Mouse (Mus musculus) urinary bladder, postnatal 4 days (tissue): ENCODE results near the gene Mpeg1.

Experiments used
- DNase-seq, 2 experiments: peaks; one replicate each; pipeline ENCODE4 v3.0.0; 2021 to 2022; ENCODE audit warnings: low spot score in 2 of 2

Mpeg1 gene

GRCm38 (mm10) chr19:12460282-12461249, at the start of gene Mpeg1:
Gene Mpeg1, plus strand, starts transcription at chr19:12460779.
- DNase-seq = no peak

GRCm38 (mm10) chr19:12413737-12414136, 46.8 kb upstream of the Mpeg1 start:
- DNase-seq = no peak

GRCm38 (mm10) chr19:12417361-12417760, 43.2 kb upstream of the Mpeg1 start, which contains the start of gene Olfr1441:
Gene Olfr1441, plus strand, starts transcription at chr19:12417433.
- DNase-seq = no peak

DNA sequence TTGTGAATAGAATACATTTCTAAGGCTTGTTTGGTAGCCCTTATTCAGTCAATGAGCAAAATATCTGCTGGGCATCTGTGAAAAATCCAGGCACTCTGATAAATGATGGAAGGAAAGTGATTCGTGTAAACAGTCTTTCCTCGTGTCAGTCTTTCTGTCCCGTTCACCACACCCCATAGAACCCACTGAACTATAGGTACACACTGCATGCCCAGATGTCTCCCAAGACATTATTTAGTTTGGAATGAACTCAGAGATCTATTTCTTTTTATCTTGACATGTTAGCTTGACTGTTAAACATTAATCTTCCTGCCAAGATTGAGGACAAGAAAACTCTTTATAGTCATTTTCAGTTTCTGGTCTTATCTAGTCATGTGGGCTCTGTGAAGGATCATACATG, 42.3 kb upstream of the Mpeg1 start:
- no peak for DNase-seq

DNA sequence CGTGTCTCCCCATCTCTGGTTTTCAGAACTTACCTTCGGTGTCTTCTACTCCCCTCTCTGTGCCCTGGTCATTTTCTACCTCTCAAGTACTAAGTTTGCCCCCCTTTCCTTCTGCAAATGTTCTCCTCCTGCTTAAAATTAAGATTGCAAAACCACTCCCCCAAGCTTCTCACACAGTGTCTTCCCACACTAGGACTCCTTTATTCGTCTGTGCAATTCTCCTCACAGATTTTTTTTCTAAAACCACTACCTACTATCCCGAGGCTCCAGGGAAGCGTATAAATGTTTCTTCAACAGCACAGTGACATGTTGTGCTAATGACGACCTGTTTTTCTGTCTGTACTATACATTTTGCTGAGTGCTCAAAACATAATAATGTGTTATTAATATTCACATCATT, 40.0 kb upstream of the Mpeg1 start:
- no peak for DNase-seq

- DNase-seq = no peak
Measured at GRCm38 (mm10) chr19:12421680-12422079, 38.9 kb upstream of the Mpeg1 start.

DNA sequence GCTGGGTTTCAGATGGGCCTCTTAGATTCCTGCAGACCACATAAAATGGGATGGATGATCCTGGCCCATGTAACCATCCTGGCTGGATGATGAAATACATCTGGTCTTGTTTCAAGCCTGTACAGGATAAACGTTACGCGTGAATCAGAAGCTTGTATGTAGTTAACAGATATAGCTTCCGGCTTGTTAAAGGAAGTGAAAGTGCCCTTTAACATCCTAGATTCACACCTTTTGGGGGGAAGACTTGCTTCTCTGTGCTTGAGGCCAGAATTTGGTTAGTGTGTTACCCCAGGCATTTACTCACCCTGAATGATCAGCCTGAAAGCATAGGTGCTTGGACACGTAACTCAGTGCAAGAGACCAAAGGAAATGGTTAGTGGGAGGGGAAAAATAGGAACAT, 33.5 kb upstream of the Mpeg1 start:
- no peak for DNase-seq

DNA sequence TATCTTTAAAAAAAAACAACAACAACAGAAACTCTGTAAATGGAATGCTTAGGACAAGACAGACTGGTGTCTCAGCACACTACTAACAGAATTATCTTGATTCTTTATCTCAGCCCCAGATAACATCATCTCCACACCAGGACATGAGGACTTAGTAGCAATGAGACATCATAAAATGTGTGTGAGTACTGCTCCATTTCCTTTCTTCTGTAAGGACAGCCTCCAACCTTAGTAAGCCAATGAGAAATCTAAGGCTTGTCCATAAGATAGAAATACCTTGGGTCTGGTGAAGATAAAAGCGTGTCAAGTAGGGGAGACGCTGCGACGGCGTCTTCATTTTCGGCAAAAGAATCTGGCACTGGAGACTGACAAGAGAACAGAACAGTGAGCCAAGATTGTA, 33.0 kb upstream of the Mpeg1 start, which contains the start of gene Pfpl:
Gene Pfpl, plus strand, starts transcription at position 301 of the 400 bp plus-strand sequence.
- DNase-seq = no peak

DNA sequence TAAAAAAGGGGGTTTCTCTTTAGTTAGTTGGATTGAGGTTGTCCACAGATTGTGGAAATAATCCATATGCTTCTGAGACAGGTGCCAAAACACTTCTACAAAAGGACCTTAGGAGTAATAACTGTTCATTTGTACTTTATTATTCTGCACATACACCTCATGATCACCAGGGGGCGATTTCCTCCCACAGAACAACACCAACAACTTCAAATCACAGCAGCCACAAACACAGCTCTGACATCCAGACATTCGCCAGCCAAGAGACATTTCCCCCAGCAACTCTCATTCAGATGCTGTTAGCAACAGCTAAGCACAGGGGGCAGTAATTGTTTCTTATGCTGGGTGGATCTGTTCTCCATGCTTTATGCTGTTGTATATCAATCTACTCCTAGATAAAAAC, 27.5 kb upstream of the Mpeg1 start:
- DNase-seq = peak in 1 of 2 experiments; percentile 28

- no peak for DNase-seq
Measured at GRCm38 (mm10) chr19:12435011-12435416, 25.6 kb upstream of the Mpeg1 start.

DNA sequence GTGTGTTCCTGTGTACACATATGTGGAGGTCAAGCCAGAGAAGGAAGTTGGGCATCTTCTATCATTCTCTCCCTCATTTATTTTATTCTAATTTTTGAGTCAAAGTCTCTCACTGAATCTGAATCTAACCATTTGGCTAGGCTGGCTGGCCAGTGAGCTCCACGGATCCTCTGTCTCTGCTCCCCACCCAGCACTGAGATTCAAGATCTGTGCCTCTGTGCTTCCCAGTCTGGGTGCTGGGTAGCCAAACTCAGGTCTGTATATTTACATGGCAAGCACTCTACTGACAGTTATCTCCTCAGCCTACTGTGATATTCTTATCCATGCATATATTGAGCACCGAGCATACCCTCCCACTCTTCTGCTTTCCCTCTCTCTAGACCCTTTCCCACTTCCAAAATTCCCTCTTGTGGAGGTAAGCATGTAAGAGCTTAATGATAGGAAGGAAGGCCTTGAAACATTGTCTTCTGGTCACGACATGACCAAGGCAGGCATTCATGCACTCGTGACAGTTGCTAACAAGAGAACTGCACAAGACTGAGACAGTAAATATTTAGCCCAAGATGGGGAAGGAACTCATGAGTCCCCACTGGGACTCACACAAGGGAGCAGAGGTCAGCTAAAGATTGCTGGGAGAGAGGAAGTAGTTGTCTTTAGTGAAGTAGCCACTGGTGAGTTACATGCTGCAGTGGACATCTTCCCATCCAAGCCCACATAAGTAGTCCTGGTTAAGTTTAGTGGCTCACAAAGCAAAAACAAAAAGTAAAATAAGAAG, 24.6 kb upstream of the Mpeg1 start:
- DNase-seq = no peak

- no peak for DNase-seq
Measured at GRCm38 (mm10) chr19:12439581-12439980, 21.0 kb upstream of the Mpeg1 start.

DNA sequence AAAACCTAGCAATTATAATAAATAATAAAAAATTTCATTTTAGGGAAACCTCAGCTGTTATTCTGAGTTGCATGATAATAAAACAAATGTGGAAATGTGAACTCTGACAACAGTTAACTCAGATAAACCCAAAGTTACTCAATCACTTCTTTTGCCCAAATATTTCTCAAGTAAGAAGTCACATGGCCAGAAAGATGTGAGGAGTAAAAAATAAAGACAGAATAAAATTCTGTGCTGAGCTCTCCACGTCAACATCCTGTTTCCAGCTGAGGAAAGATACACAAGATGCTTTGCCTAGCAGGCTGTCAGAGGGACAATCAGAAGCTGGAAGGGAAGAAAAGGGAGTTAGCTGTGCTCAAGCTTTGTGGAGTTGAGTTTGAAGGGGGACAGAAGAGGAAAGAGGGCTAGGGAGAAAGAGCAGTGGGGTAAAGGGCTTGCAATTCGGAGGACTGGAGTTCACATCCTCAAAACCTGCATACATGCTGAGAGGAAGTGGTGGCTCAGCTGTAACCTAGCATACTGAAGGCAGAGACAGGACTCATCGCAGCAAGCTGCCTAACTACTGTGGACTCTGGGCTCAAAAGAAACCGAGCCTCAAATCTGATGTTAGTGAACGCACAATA, 20.4 kb upstream of the Mpeg1 start:
- no peak for DNase-seq

DNA sequence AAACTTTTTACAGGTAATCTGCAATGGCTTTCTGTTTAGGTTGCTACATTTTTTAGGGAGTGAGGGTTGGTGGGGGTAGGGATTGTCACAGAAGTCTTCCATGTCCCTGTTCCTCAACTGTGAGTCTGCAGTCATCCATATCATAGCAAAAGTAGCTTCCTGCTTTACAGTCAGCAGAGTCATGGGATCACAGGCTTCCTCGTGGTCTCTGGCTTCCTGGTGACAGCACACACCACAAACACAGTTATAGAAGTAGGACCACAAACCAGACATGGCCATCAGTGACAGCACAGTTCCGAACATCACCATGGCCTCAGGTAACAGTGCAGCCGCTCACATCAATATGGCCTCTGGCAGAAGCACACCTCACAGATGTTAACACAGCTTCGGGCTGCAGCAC, 18.0 kb upstream of the Mpeg1 start:
- no peak for DNase-seq

GRCm38 (mm10) chr19:12445014-12445413, 15.6 kb upstream of the Mpeg1 start:
- no peak for DNase-seq

GRCm38 (mm10) chr19:12457401-12458066, 3.0 kb upstream of the Mpeg1 start:
- no peak for DNase-seq

DNA sequence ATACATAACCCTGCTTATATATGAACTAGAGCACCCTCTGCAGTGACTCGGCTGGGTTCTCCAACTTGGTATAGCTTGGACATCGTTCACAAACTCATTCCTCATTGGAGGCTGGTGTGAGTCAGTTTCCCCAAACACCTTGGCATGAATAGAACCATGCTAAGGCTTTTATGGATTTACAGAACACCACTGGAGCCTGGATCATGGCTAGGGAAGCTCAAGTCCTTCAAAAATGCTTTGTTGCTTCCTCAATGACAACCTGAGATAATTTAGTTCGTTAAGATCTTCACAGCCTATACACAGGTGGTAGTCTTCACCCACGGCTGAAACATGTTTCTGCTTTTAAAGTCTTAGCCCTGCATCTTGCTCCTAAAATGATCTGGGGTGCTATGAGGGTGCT, 1.1 kb upstream of the Mpeg1 start:
- DNase-seq = no peak

DNA sequence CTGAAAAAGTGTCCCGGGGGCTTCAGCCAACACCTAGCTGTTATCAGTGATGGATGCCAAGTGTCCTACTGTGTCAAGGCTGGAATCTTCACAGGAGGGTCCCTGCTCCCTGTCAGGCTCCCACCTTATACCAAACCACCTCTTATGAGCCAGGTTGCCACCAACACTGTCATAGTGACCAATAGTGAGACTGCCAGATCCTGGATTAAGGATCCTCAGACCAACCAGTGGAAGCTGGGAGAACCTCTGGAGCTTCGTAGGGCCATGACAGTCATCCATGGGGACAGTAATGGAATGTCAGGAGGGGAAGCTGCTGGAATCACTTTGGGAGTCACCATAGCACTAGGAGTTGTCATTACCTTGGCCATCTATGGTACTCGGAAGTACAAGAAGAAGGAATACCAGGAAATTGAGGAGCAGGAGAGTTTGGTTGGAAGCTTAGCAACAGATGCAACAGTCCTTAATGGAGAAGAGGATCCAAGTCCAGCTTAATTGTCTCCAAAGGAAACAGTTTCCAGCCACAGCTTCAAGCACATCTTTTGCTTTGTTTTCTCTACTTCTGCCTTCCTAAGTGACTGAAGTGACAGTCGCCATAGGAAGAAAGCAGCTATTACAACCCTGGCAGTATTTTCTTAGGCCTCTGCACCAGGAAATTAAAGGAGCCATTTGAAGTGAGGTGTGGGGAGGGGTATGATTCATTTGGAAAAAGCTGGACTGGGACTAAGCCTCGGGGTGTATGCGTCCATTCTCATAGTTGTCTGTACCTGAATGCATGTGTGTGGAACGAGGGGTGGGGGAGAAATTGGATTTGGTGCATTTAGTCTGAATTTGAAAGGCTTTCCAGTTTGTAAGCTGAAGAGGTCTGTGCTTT, 2.5 kb downstream of the Mpeg1 start:
- no peak for DNase-seq

GRCm38 (mm10) chr19:12463722-12464035, 3.1 kb downstream of the Mpeg1 start:
- DNase-seq = no peak

DNA sequence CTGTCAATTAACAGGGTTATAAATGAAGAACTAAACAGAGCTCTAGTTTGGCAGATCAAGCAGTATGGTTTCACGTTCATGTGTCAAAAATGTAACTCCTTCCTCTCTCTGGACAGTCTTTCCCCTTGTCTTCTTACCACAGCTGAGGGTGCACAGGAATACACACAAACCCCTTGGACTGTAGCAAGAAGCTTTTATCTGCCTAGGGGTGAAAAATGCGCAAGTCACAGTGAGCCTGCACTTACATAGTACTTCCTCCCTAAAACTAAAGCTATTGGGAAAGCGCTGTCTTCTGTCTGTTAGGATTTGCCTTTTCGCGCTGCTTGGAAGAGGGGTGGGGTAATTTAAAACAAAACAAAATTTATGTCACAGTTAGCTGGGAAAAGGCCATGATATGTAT, 3.5 kb downstream of the Mpeg1 start:
- DNase-seq = no peak

DNA sequence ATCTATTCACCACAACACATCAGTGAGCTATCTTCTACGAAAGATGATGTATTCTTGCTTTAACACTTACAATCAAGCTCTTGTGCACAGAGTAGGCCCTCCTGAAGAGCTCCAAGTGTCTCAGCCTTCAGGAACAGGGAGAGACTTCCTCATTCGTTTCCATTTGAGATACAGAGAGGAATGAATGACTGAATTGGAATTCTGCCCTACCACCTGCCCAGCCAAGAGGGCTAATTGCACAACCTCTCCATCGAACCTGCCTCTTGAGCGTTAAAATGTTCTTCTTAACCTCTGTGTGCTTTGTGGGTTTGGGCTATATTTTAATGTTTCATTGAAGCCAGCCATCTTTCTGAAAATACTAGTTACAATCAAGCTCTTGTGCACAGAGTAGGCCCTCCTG, 4.1 kb downstream of the Mpeg1 start:
- no peak for DNase-seq
